In the genomic region with DNA sequence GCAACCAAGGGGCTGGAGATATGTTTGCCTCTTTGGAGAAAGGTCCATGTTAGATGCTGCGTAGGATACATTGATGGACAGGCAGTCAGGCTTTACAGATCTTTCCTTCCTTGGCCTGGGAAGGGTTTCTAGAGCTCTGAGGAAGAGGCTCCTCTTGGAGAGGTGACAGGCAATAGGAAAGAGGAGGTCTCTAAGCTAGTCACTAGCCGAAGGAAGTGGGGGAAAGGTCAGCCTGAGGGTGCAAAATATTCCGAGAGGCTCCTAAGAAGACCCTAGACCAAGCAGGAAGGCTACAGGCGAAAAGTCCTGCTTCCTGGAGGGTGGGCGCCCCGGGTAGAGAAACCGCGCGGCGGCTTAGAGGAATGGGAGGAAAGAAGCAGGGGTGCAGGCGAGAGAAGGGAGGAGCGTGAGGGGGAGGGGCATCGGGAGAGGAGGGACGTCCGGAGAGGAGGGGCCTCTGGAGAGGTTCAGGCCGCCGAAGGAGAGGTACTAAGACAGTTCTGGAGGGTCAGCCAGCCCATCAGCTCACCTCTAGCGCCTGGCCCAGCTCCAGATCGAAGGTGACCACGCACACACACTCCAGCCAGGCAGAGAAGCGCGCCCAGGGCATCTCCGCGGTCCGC, we compare ENCODE assay signal across 8 mouse cellular contexts. TPM values are rescaled to one million over a fixed set of nuclear protein-coding genes. Genes with fewer than 3 reads are reported as not detected.
DNase-seq lines count a peak whose midpoint lies in the region; ATAC-seq and TF ChIP-seq lines count a peak whose summit lies in the region.

No protein-coding gene starts in this region.

- peak overlapping the region; percentile 68 for H3K4me2 ChIP-seq in forebrain, postnatal 0 days (ENCODE audit: low read depth)

- TF ChIP-seq EP300 in MEL (IDR thresholded peaks at IDR 0.05; ENCODE audit: low read depth in 1 of 2, low read length in 2 of 2) = no peak

- peaks cover 0 to 10% of the 10 kb centered on the region in 2 experiments; a peak in 2 of 4 replicates for H3K36me3 ChIP-seq in MEL (ENCODE audit: control insufficient read depth in 1 of 2, insufficient read depth in 2 of 2, low read length in 2 of 2)
- peaks cover 5% of the 10 kb centered on the region for H3K36me3 ChIP-seq in forebrain, postnatal 0 days (ENCODE audit: insufficient read depth)

- DNase-seq in MEL (ENCODE audit: low read depth, low spot score) = peak; percentile 94
- peak; percentile 91 to 95 for DNase-seq in cerebellum, adult 18-20 months
- DNase-seq in forebrain, postnatal 0 days = peak; percentile 86
- DNase-seq in heart, postnatal 4 days = peak; percentile 94
- peak; percentile 87 to 94 for DNase-seq in layer of hippocampus, postnatal 10 days (ENCODE audit: low spot score in 2 of 2)
- peak; percentile 97 for DNase-seq in lung, postnatal 10 days
- peak; percentile 92 for DNase-seq in ovary, postnatal 36 days (ENCODE audit: low spot score)
- peak; percentile 92 for DNase-seq in thymus, postnatal 25 days

- H3K27ac ChIP-seq in MEL (ENCODE audit: control insufficient read depth, low read depth, low read length) = peak overlapping the region; percentile 94
- H3K27ac ChIP-seq in forebrain, postnatal 0 days (ENCODE audit: low read depth, low read length) = peak overlapping the region; percentile 99

- H3K27me3 ChIP-seq in MEL (ENCODE audit: control insufficient read depth in 1 of 2, insufficient read depth in 2 of 2, low read length in 2 of 2) = no peaks in the 10 kb centered on the region
- no peaks in the 10 kb centered on the region for H3K27me3 ChIP-seq in forebrain, postnatal 0 days (ENCODE audit: insufficient read depth, low read length)

- TF ChIP-seq POLR2A in MEL (IDR thresholded peaks at IDR 0.05; ENCODE audit: control insufficient read depth in 1 of 2, insufficient read depth in 1 of 2, low read depth in 1 of 2, low read length in 2 of 2, poor library complexity in 1 of 2) = peak; percentile 87 to 94

- peak; percentile 88 for ATAC-seq in forebrain, postnatal 0 days

- TF ChIP-seq RAD21 in MEL (IDR thresholded peaks at IDR 0.05; ENCODE audit: low read depth, low read length) = no peak

- TF ChIP-seq CTCF in MEL (IDR thresholded peaks at IDR 0.05 in 2 of 3, conservative IDR thresholded peaks at IDR 0.05 in 1 of 3; ENCODE audit: control insufficient read depth in 1 of 3, insufficient read depth in 1 of 3, low read depth in 2 of 3, low read length in 3 of 3, poor library complexity in 1 of 3, severe bottlenecking in 1 of 3) = no peak
- TF ChIP-seq CTCF in forebrain, postnatal 0 days (IDR thresholded peaks at IDR 0.05; ENCODE audit: low read depth) = no peak

- no peaks in the 10 kb centered on the region for H3K9me3 ChIP-seq in MEL (replicated peaks; ENCODE audit: insufficient read depth, low read length)
- no peaks in the 10 kb centered on the region for H3K9me3 ChIP-seq in forebrain, postnatal 0 days (ENCODE audit: low read length)

- H3K79me2 ChIP-seq in MEL (ENCODE audit: control insufficient read depth, insufficient read depth, low read length, poor library complexity) = peaks cover 10% of the 10 kb centered on the region; the same call in 1 of the 2 replicates

- H3K4me1 ChIP-seq in MEL (ENCODE audit: control insufficient read depth in 1 of 2, insufficient read depth in 2 of 2, low read length in 2 of 2) = peaks cover 0 to 13% of the 10 kb centered on the region in 2 experiments; a peak in 2 of 4 replicates
- peaks cover 10% of the 10 kb centered on the region for H3K4me1 ChIP-seq in forebrain, postnatal 0 days (ENCODE audit: insufficient read depth)

- peak overlapping the region; percentile 73 to 99 for H3K4me3 ChIP-seq in MEL (ENCODE audit: control insufficient read depth in 1 of 2, insufficient read depth in 1 of 2, low read depth in 2 of 2, low read length in 2 of 2)
- H3K4me3 ChIP-seq in forebrain, postnatal 0 days (ENCODE audit: low read depth, low read length) = peak overlapping the region; percentile 94

- H3K9ac ChIP-seq in MEL (ENCODE audit: control insufficient read depth, low read depth, low read length, poor library complexity, severe bottlenecking) = peak overlapping the region; percentile 100
- H3K9ac ChIP-seq in forebrain, postnatal 0 days = peak overlapping the region; percentile 96

- WGBS in forebrain, postnatal 0 days = 1% methylated on average over 25 of the region's 25 CpGs

TF ChIP-seq in MEL, 35 proteins besides CTCF, POLR2A, EP300 and RAD21 (continues in another document):
- TF ChIP-seq E2F4 (IDR thresholded peaks at IDR 0.05; ENCODE audit: borderline replicate concordance, low read depth, low read length) (no peak), RCOR1 (IDR thresholded peaks at IDR 0.05; ENCODE audit: low read depth, low read length) (no peak), MAZ (IDR thresholded peaks at IDR 0.05; ENCODE audit: low read depth, low read length) (no peak; the same call in 1 of the 2 replicates), BHLHE40 (IDR thresholded peaks at IDR 0.05; ENCODE audit: borderline replicate concordance, low read depth, low read length) (no peak), MYB (IDR thresholded peaks at IDR 0.05; ENCODE audit: low read depth, low read length) (no peak), UBTF (IDR thresholded peaks at IDR 0.05; ENCODE audit: borderline replicate concordance, insufficient read depth, low read depth, low read length) (no peak), NELFE (IDR thresholded peaks at IDR 0.05; ENCODE audit: low read depth, low read length) (peak; percentile 93), MYC (IDR thresholded peaks at IDR 0.05; ENCODE audit: low read depth, low read length) (no peak), USF2 (IDR thresholded peaks at IDR 0.05; ENCODE audit: borderline replicate concordance in 1 of 2, insufficient read depth in 1 of 2, low read depth in 1 of 2, low read length in 2 of 2) (no peak), ZKSCAN1 (IDR thresholded peaks at IDR 0.05; ENCODE audit: low read depth, low read length) (no peak), JUND (IDR thresholded peaks at IDR 0.05; ENCODE audit: low read depth, low read length) (no peak), GABPA (IDR thresholded peaks at IDR 0.05; ENCODE audit: low read depth, low read length) (no peak), POLR2AphosphoS2 (IDR thresholded peaks at IDR 0.05; ENCODE audit: low read length) (peak; percentile 74; the same call in 1 of the 2 replicates), HCFC1 (IDR thresholded peaks at IDR 0.05; ENCODE audit: low read depth, low read length) (no peak), ZMIZ1 (IDR thresholded peaks at IDR 0.05; ENCODE audit: low read depth, low read length) (peak; percentile 66; the same call in 1 of the 2 replicates), TCF12 (IDR thresholded peaks at IDR 0.05; ENCODE audit: low read depth, low read length) (peak; percentile 39; the same call in 1 of the 2 replicates), ZNF384 (IDR thresholded peaks at IDR 0.05; ENCODE audit: low read depth, low read length) (no peak), GATA1 (IDR thresholded peaks at IDR 0.05; ENCODE audit: low read depth, low read length) (no peak), SIN3A (IDR thresholded peaks at IDR 0.05; ENCODE audit: low read length) (no peak), TAL1 (IDR thresholded peaks at IDR 0.05; ENCODE audit: low read length) (no peak), MAFK (IDR thresholded peaks at IDR 0.05; ENCODE audit: borderline replicate concordance, low read depth, low read length) (no peak)

RNA-seq across cellular contexts. Expression of gene Dennd6b, which starts 0.5 kb away (rescaled TPM):
- total RNA-seq in MEL (2012; rRNA removed) = 4.6 and 6.1 TPM in 2 replicates
- 10 to 100 TPM in 1 of 2 experiments, not detected in 1; 11.4 TPM for polyA plus RNA-seq in MEL (2012; ENCODE audit: insufficient read depth in 1 of 2, insufficient read length in 2 of 2, low read depth in 1 of 2, low replicate concordance in 2 of 2, missing spikeins in 1 of 2)
- 73.7 and 89.6 TPM in 2 replicates for total RNA-seq in forebrain, postnatal 0 days (2014; rRNA removed)
- 43.4 and 53.3 TPM in 2 replicates for polyA plus RNA-seq in forebrain, postnatal 0 days (2015; fragmentation: Nextera tagmentation; extraction: Ambion mirVana)
- 10 to 100 TPM in 1 of 2 experiments, 1 to 10 TPM in 1; 8.7 to 10.3 TPM for total RNA-seq in heart, postnatal 4 days (2021)
- total RNA-seq in layer of hippocampus, postnatal 10 days (2021) = 10 to 100 TPM; 33.1 to 37.5 TPM

RNA-seq across cellular contexts. Expression of gene Plxnb2, which starts 15.2 kb away (rescaled TPM):
- total RNA-seq in MEL (2012; rRNA removed) = 0.10 and 0.19 TPM in 2 replicates
- under 1 TPM in 1 of 2 experiments, not detected in 1; 0.17 TPM for polyA plus RNA-seq in MEL (2012; ENCODE audit: insufficient read depth in 1 of 2, insufficient read length in 2 of 2, low read depth in 1 of 2, low replicate concordance in 2 of 2, missing spikeins in 1 of 2)
- total RNA-seq in forebrain, postnatal 0 days (2014; rRNA removed) = 126 and 138 TPM in 2 replicates
- polyA plus RNA-seq in forebrain, postnatal 0 days (2015; fragmentation: Nextera tagmentation; extraction: Ambion mirVana) = 45.2 and 52.8 TPM in 2 replicates
- total RNA-seq in heart, postnatal 4 days (2021) = 100 to 1,000 TPM; 132 to 137 TPM
- total RNA-seq in layer of hippocampus, postnatal 10 days (2021) = 10 to 100 TPM; 65.4 to 78.2 TPM

RNA-seq across cellular contexts. Expression of gene Ppp6r2, which starts 15.6 kb away (rescaled TPM):
- total RNA-seq in MEL (2012; rRNA removed) = 13.5 and 15.5 TPM in 2 replicates
- 10 to 100 TPM in 1 of 2 experiments, not detected in 1; 23.2 TPM for polyA plus RNA-seq in MEL (2012; ENCODE audit: insufficient read depth in 1 of 2, insufficient read length in 2 of 2, low read depth in 1 of 2, low replicate concordance in 2 of 2, missing spikeins in 1 of 2)
- total RNA-seq in forebrain, postnatal 0 days (2014; rRNA removed) = 252 and 296 TPM in 2 replicates
- 70.0 and 77.2 TPM in 2 replicates for polyA plus RNA-seq in forebrain, postnatal 0 days (2015; fragmentation: Nextera tagmentation; extraction: Ambion mirVana)
- 10 to 100 TPM; 51.4 to 54.7 TPM for total RNA-seq in heart, postnatal 4 days (2021)
- 100 to 1,000 TPM; 159 to 174 TPM for total RNA-seq in layer of hippocampus, postnatal 10 days (2021)

RNA-seq across cellular contexts. Expression of gene Mapk11, which starts 46.4 kb away (rescaled TPM):
- total RNA-seq in MEL (2012; rRNA removed) = 0.04 and 0.16 TPM in 2 replicates
- polyA plus RNA-seq in MEL (2012; ENCODE audit: insufficient read depth in 1 of 2, insufficient read length in 2 of 2, low read depth in 1 of 2, low replicate concordance in 2 of 2, missing spikeins in 1 of 2) = under 1 TPM in 1 of 2 experiments, not detected in 1; 0.04 TPM
- 35.2 and 35.8 TPM in 2 replicates for total RNA-seq in forebrain, postnatal 0 days (2014; rRNA removed)
- polyA plus RNA-seq in forebrain, postnatal 0 days (2015; fragmentation: Nextera tagmentation; extraction: Ambion mirVana) = 16.2 and 21.3 TPM in 2 replicates
- 1 to 10 TPM; 4.1 to 5.4 TPM for total RNA-seq in heart, postnatal 4 days (2021)
- total RNA-seq in layer of hippocampus, postnatal 10 days (2021) = 10 to 100 TPM; 18.4 to 25.3 TPM

RNA-seq across cellular contexts. Expression of gene Mapk12, which starts 55.3 kb away (rescaled TPM):
- 0.10 TPM in 1 of 2 replicates, not detected in the other for total RNA-seq in MEL (2012; rRNA removed)
- polyA plus RNA-seq in MEL (2012; ENCODE audit: insufficient read depth in 1 of 2, insufficient read length in 2 of 2, low read depth in 1 of 2, low replicate concordance in 2 of 2, missing spikeins in 1 of 2) = under 1 TPM in 1 of 2 experiments, not detected in 1; 0.18 TPM
- 1.8 and 3.4 TPM in 2 replicates for total RNA-seq in forebrain, postnatal 0 days (2014; rRNA removed)
- polyA plus RNA-seq in forebrain, postnatal 0 days (2015; fragmentation: Nextera tagmentation; extraction: Ambion mirVana) = 2.0 and 2.8 TPM in 2 replicates
- total RNA-seq in heart, postnatal 4 days (2021) = 10 to 100 TPM; 28.8 to 28.9 TPM
- total RNA-seq in layer of hippocampus, postnatal 10 days (2021) = 1 to 10 TPM; 4.0 to 5.5 TPM

Comparison
In these comparisons a context has a peak if more than half of its experiments do, and no peak if none do; other contexts are left out.
1. Peak in every context shown above with its lines: DNase-seq, ATAC-seq, H3K4me3 ChIP-seq and H3K27ac ChIP-seq.
2. RNA of gene Plxnb2, which starts 15.2 kb away (total RNA-seq): 126 to 138 TPM in forebrain, postnatal 0 days, 132 to 137 TPM in heart, postnatal 4 days and 65.4 to 78.2 TPM in layer of hippocampus, postnatal 10 days; 0.10 to 0.19 TPM in MEL; every median in the first group is over 10 times any median in the second.